Mouse (Mus musculus): ENCODE results near the gene Wfdc3. TPM values are rescaled to one million over a fixed set of nuclear protein-coding genes. Genes with fewer than 3 reads are reported as not detected.

Wfdc3 gene
- total and polyA plus RNA-seq, 2 experiments from 2014 or later = 0.76 to 1.3 TPM

- no peak for TF ChIP-seq CTCF (IDR thresholded peaks at IDR 0.05; ENCODE audit: low read depth)
- Histone ChIP-seq H3K4me1 (ENCODE audit: insufficient read depth, low read length) (peaks cover 10% of the 10 kb centered on the region), H3K36me3 (ENCODE audit: insufficient read depth, low read length) (peaks cover 17% of the 10 kb centered on the region; the same call in 1 of the 2 replicates), H3K9me3 (ENCODE audit: low read length) (no peaks in the 10 kb centered on the region), H3K9ac (replicated peaks; ENCODE audit: low read length) (no peak overlapping the region), H3K27me3 (ENCODE audit: insufficient read depth, low read length) (no peaks in the 10 kb centered on the region), H3K4me3 (ENCODE audit: low read length) (no peak overlapping the region), H3K27ac (no peak overlapping the region), H3K4me2 (ENCODE audit: low read depth, low read length) (no peak overlapping the region)
- 88% methylated on average over 4 of the region's 4 CpGs for WGBS
- ATAC-seq (no peak), DNase-seq (ENCODE audit: low spot score) (no peak)
These were observed 2.5 kb upstream of the Wfdc3 start for GRCm38 (mm10) chr2:164748191-164748590.

GRCm38 (mm10) chr2:164746693-164747092 lies 962 bp upstream of the Wfdc3 start:
- DNase-seq (ENCODE audit: low spot score) (no peak), ATAC-seq (no peak)
- Histone ChIP-seq H3K4me2 (ENCODE audit: low read depth, low read length) (peak overlapping the region; percentile 88), H3K27ac (no peak overlapping the region), H3K9me3 (ENCODE audit: low read length) (no peaks in the 10 kb centered on the region), H3K9ac (replicated peaks; ENCODE audit: low read length) (peak overlapping the region; percentile 91), H3K4me1 (ENCODE audit: insufficient read depth, low read length) (peaks cover 10% of the 10 kb centered on the region), H3K36me3 (ENCODE audit: insufficient read depth, low read length) (peaks cover 11% of the 10 kb centered on the region; the same call in 1 of the 2 replicates), H3K27me3 (ENCODE audit: insufficient read depth, low read length) (no peaks in the 10 kb centered on the region), H3K4me3 (ENCODE audit: low read length) (peak overlapping the region; percentile 96)
- TF ChIP-seq CTCF (IDR thresholded peaks at IDR 0.05; ENCODE audit: low read depth) = no peak
- 55% methylated on average over 8 of the region's 8 CpGs for WGBS

- no peak for TF ChIP-seq CTCF (IDR thresholded peaks at IDR 0.05; ENCODE audit: low read depth)
- no peaks in the 10 kb centered on the region for H3K9me3 ChIP-seq (ENCODE audit: low read length)
- peak overlapping the region; percentile 88 for H3K4me2 ChIP-seq (ENCODE audit: low read depth, low read length)
- no peaks in the 10 kb centered on the region for H3K27me3 ChIP-seq (ENCODE audit: insufficient read depth, low read length)
- 76% methylated on average over 13 of the region's 13 CpGs for WGBS
- no peak overlapping the region for H3K27ac ChIP-seq
- peaks cover 10% of the 10 kb centered on the region for H3K4me1 ChIP-seq (ENCODE audit: insufficient read depth, low read length)
- peak overlapping the region; percentile 96 for H3K4me3 ChIP-seq (ENCODE audit: low read length)
- peak overlapping the region; percentile 91 for H3K9ac ChIP-seq (replicated peaks; ENCODE audit: low read length)
- no peaks in the 10 kb centered on the region; the same call in 1 of the 2 replicates for H3K36me3 ChIP-seq (ENCODE audit: insufficient read depth, low read length)
- DNase-seq (ENCODE audit: low spot score) (no peak), ATAC-seq (no peak)
These were observed 744 bp downstream of the Wfdc3 start for GRCm38 (mm10) chr2:164744987-164745386.

GRCm38 (mm10) chr2:164739876-164740275 lies 5.9 kb downstream of the Wfdc3 start:
- 63% methylated on average over 7 of the region's 7 CpGs for WGBS
- H3K36me3 ChIP-seq (ENCODE audit: insufficient read depth, low read length) = no peaks in the 10 kb centered on the region
- no peak overlapping the region for H3K9ac ChIP-seq (replicated peaks; ENCODE audit: low read length)
- no peaks in the 10 kb centered on the region for H3K4me1 ChIP-seq (ENCODE audit: insufficient read depth, low read length)
- H3K4me3 ChIP-seq (ENCODE audit: low read length) = no peak overlapping the region
- H3K4me2 ChIP-seq (ENCODE audit: low read depth, low read length) = no peak overlapping the region
- H3K27ac ChIP-seq = no peak overlapping the region
- ATAC-seq (no peak), DNase-seq (ENCODE audit: low spot score) (no peak)
- no peak for TF ChIP-seq CTCF (IDR thresholded peaks at IDR 0.05; ENCODE audit: low read depth)
- no peaks in the 10 kb centered on the region for H3K27me3 ChIP-seq (ENCODE audit: insufficient read depth, low read length)
- H3K9me3 ChIP-seq (ENCODE audit: low read length) = no peaks in the 10 kb centered on the region

- H3K36me3 ChIP-seq (ENCODE audit: insufficient read depth, low read length) = no peaks in the 10 kb centered on the region
- no peaks in the 10 kb centered on the region for H3K4me1 ChIP-seq (ENCODE audit: insufficient read depth, low read length)
- no peaks in the 10 kb centered on the region for H3K27me3 ChIP-seq (ENCODE audit: insufficient read depth, low read length)
- WGBS = 80% methylated on average over 3 of the region's 3 CpGs
- no peaks in the 10 kb centered on the region for H3K9me3 ChIP-seq (ENCODE audit: low read length)
- no peak for ATAC-seq
- no peak for TF ChIP-seq CTCF (IDR thresholded peaks at IDR 0.05; ENCODE audit: low read depth)
- H3K4me3 ChIP-seq (ENCODE audit: low read length) = no peak overlapping the region
- no peak overlapping the region for H3K27ac ChIP-seq
- no peak overlapping the region for H3K9ac ChIP-seq (replicated peaks; ENCODE audit: low read length)
- no peak overlapping the region for H3K4me2 ChIP-seq (ENCODE audit: low read depth, low read length)
- DNase-seq (ENCODE audit: low spot score) = no peak
These were observed 8.2 kb downstream of the Wfdc3 start for GRCm38 (mm10) chr2:164737377-164738090.

GRCm38 (mm10) chr2:164735446-164735845 lies 10.3 kb downstream of the Wfdc3 start:
- no peaks in the 10 kb centered on the region for H3K27me3 ChIP-seq (ENCODE audit: insufficient read depth, low read length)
- no peaks in the 10 kb centered on the region for H3K9me3 ChIP-seq (ENCODE audit: low read length)
- H3K4me3 ChIP-seq (ENCODE audit: low read length) = no peak overlapping the region
- DNase-seq (ENCODE audit: low spot score) = no peak
- WGBS = 89% methylated on average over 5 of the region's 5 CpGs
- no peak for ATAC-seq
- H3K9ac ChIP-seq (replicated peaks; ENCODE audit: low read length) = no peak overlapping the region
- H3K4me1 ChIP-seq (ENCODE audit: insufficient read depth, low read length) = no peaks in the 10 kb centered on the region
- no peak for TF ChIP-seq CTCF (IDR thresholded peaks at IDR 0.05; ENCODE audit: low read depth)
- H3K36me3 ChIP-seq (ENCODE audit: insufficient read depth, low read length) = no peaks in the 10 kb centered on the region
- H3K27ac ChIP-seq = no peak overlapping the region
- H3K4me2 ChIP-seq (ENCODE audit: low read depth, low read length) = no peak overlapping the region

- no peak for TF ChIP-seq CTCF (IDR thresholded peaks at IDR 0.05; ENCODE audit: low read depth)
- H3K4me3 ChIP-seq (ENCODE audit: low read length) = no peak overlapping the region
These were observed 10.9 kb downstream of the Wfdc3 start for GRCm38 (mm10) chr2:164734839-164735238.

More at GRCm38 (mm10) chr2:164734839-164735238, 10.9 kb downstream of the Wfdc3 start:
- Histone ChIP-seq H3K36me3 (ENCODE audit: insufficient read depth, low read length) (no peaks in the 10 kb centered on the region), H3K4me1 (ENCODE audit: insufficient read depth, low read length) (no peaks in the 10 kb centered on the region), H3K4me2 (ENCODE audit: low read depth, low read length) (no peak overlapping the region), H3K9me3 (ENCODE audit: low read length) (no peaks in the 10 kb centered on the region), H3K9ac (replicated peaks; ENCODE audit: low read length) (no peak overlapping the region), H3K27ac (no peak overlapping the region), H3K27me3 (ENCODE audit: insufficient read depth, low read length) (no peaks in the 10 kb centered on the region)
- no peak for DNase-seq (ENCODE audit: low spot score)
- ATAC-seq = no peak
- 89% methylated on average over 5 of the region's 5 CpGs for WGBS
